Mouse (Mus musculus) CH12.LX (cell line): ENCODE measurements around the gene Oaz3. TPM values are rescaled to one million over a fixed set of nuclear protein-coding genes. Genes with fewer than 3 reads are reported as not detected.

Experiments
- DNase-seq: peaks from one replicate; pipeline ENCODE4 v3.0.0-alpha.2; 2013; ENCODE audit errors: extremely low read depth
- H3K27ac ChIP-seq: 2 replicates; pipeline ENCODE4 v1.5.1; 2012; ENCODE audit warnings: low read depth, mild to moderate bottlenecking, control low read depth, moderate library complexity; ENCODE audit not compliant: insufficient read depth
- H3K27me3 ChIP-seq: replicated peaks from 2 replicates; pipeline ENCODE3; 2012; ENCODE audit warnings: inconsistent platforms
- H3K36me3 ChIP-seq, 2 experiments: replicated peaks in 1 of 2; 2 replicates each; pipeline versions ENCODE3 to v1.6.1; 2012; ENCODE audit warnings: inconsistent platforms in 1 of 2, low read length in 1 of 2, mild to moderate bottlenecking in 1 of 2, mixed read lengths in 1 of 2, moderate library complexity in 1 of 2; ENCODE audit not compliant: control insufficient read depth in 1 of 2, insufficient read depth in 1 of 2
- H3K4me1 ChIP-seq, 2 experiments: 2 replicates each; pipeline ENCODE4 v1.6.1; 2012; ENCODE audit warnings: inconsistent platforms in 1 of 2, moderate library complexity in 1 of 2; ENCODE audit not compliant: insufficient read depth in 2 of 2, control insufficient read depth in 1 of 2
- H3K4me2 ChIP-seq: 2 replicates; pipeline ENCODE4 v1.6.1; 2012; ENCODE audit warnings: low read depth, mild to moderate bottlenecking, control low read depth; ENCODE audit not compliant: poor library complexity, insufficient read depth, severe bottlenecking
- H3K4me3 ChIP-seq, 3 experiments: fragments of 150-350 bp in 1 of 3; sonication (generic) in 1 of 3; replicated peaks in 1 of 3; 2 replicates each; pipeline versions ENCODE3 to v1.5.1; 2011 to 2012; ENCODE audit warnings: low read depth in 2 of 3, low read length in 2 of 3, mild to moderate bottlenecking in 2 of 3, moderate library complexity in 2 of 3, control low read depth in 1 of 3, improper control_type of control experiment in 1 of 3, inconsistent platforms in 1 of 3, mixed read lengths in 1 of 3; ENCODE audit not compliant: poor library complexity in 1 of 3
- H3K79me2 ChIP-seq: replicated peaks from 2 replicates; pipeline ENCODE4 v1.6.1; 2012; ENCODE audit warnings: mild to moderate bottlenecking, moderate library complexity; ENCODE audit not compliant: control insufficient read depth, poor library complexity, insufficient read depth, severe bottlenecking; ENCODE audit errors: extremely low read depth
- H3K9ac ChIP-seq: 2 replicates; pipeline ENCODE4 v1.6.1; 2012; ENCODE audit warnings: low read depth, mild to moderate bottlenecking, control low read depth, moderate library complexity; ENCODE audit not compliant: insufficient read depth
- H3K9me3 ChIP-seq: replicated peaks from 2 replicates; pipeline ENCODE3; 2012; ENCODE audit warnings: low read length, inconsistent platforms, mixed read lengths
- CHD1 ChIP-seq: IDR thresholded peaks from 2 replicates; pipeline ENCODE4 v1.6.1; 2012; ENCODE audit warnings: low read depth, low read length, improper control_type of control experiment, inconsistent platforms
- E2F4 ChIP-seq: IDR thresholded peaks from 2 replicates; pipeline ENCODE4 v1.6.1; 2011; ENCODE audit warnings: low read depth, low read length, improper control_type of control experiment; ENCODE audit not compliant: insufficient replicate concordance
- GABPA ChIP-seq: IDR thresholded peaks from 2 replicates; pipeline ENCODE4 v1.6.1; 2012; ENCODE audit warnings: low read depth, low read length, improper control_type of control experiment, inconsistent platforms; ENCODE audit not compliant: insufficient replicate concordance
- MAZ ChIP-seq: IDR thresholded peaks from 2 replicates; pipeline ENCODE4 v1.6.1; 2012; ENCODE audit warnings: low read depth, mild to moderate bottlenecking, inconsistent platforms, low read length, improper control_type of control experiment, moderate library complexity
- MEF2A ChIP-seq: IDR thresholded peaks from 2 replicates; pipeline ENCODE4 v1.6.1; 2014; ENCODE audit warnings: low read depth, mild to moderate bottlenecking, inconsistent platforms, low read length, improper control_type of control experiment, borderline replicate concordance
- MXI1 ChIP-seq: IDR thresholded peaks from 2 replicates; pipeline ENCODE4 v1.6.1; 2011; ENCODE audit warnings: mild to moderate bottlenecking, low read depth, low read length, improper control_type of control experiment
- MYC ChIP-seq: IDR thresholded peaks from 2 replicates; pipeline ENCODE4 v1.6.1; 2011; ENCODE audit warnings: low read depth, mild to moderate bottlenecking, improper control_type of control experiment, low read length
- NRF1 ChIP-seq: IDR thresholded peaks from 2 replicates; pipeline ENCODE4 v1.6.1; 2014; ENCODE audit warnings: low read depth, mild to moderate bottlenecking, inconsistent platforms, low read length, improper control_type of control experiment, moderate library complexity
- RCOR1 ChIP-seq: conservative IDR thresholded peaks from 2 replicates; pipeline ENCODE4 v1.6.1; 2012; ENCODE audit warnings: low read depth, mild to moderate bottlenecking, inconsistent platforms, low read length, improper control_type of control experiment
- SIN3A ChIP-seq: IDR thresholded peaks from 2 replicates; pipeline ENCODE4 v1.6.1; 2012; ENCODE audit warnings: low read length, improper control_type of control experiment, inconsistent platforms
- UBTF ChIP-seq: IDR thresholded peaks from 2 replicates; pipeline ENCODE4 v1.6.1; 2012; ENCODE audit warnings: low read depth, mild to moderate bottlenecking, inconsistent platforms, low read length, improper control_type of control experiment, moderate library complexity
- ZC3H11A ChIP-seq: IDR thresholded peaks from 2 replicates; pipeline ENCODE4 v1.6.1; 2012; ENCODE audit warnings: low read depth, mild to moderate bottlenecking, inconsistent platforms, low read length, improper control_type of control experiment
- dilution Hi-C: fragments of 300-500 bp; cut with MboI; formaldehyde crosslinking; loops from 2 replicates; pipeline ENCODE4 v1.14.3; 2020; ENCODE audit warnings: low sequenced_read_pairs; ENCODE audit not compliant: extremely low pct_unique_long_range_greater_than_20kb, extremely low pct_ligation_motif_present
- in situ Hi-C: fragments of 300-500 bp; cut with MboI; formaldehyde crosslinking; loops from 3 replicates; pipeline ENCODE4 v1.14.3; 2019; ENCODE audit warnings: low sequenced_read_pairs, low pct_ligation_motif_present, low pct_unique_long_range_greater_than_20kb, mixed read lengths
- polyA plus RNA-seq: library from polyadenylated mRNA; unstranded; fragments of >175 nt; gene quantifications from 2 replicates; pipeline ENCODE4 v1.2.1, GENCODE M21; 2012; ENCODE audit warnings: low read depth; ENCODE audit not compliant: insufficient read length
- total RNA-seq, 2 experiments: library from RNA; depleted of rRNA; stranded (reverse); fragments of 300-350 nt in 1 of 2; fragments of >200 nt in 1 of 2; gene quantifications; 2 replicates each; pipeline ENCODE4 v1.2.3; 2012 to 2014

The Oaz3 gene
- total and polyA plus RNA-seq, 3 experiments = 0.51 to 0.71 TPM; not detected in 1

DNA sequence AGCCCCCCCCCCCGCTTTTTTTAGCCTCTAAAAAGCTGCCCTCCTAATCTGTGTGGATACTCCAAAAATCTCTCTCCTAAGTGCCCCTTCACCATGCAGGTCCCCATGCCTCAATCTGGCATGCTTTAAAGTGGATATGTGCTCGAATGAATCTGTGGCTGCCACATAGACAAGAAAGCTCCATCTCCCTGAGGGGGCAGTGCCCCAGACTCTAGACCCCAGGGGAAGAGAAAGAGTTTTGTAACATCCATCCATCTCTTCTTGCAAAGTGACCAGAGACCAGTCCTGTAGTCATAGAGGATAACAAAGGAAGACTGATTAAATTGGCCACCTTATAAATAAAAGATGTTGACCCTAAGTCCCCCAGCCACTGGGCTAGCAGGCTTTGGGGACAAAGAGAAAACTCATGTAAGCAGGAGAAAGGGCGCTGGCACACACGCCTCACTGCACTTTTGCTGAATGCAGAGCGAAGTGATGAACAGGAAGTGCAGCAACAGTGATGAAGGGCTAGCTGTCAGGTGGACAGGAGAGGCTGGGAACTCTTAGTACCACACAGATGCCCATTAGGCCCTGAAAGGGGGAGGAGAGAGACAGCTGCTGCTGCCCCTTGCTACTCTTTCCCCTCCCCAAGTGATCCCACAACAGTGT is 43.9 kb downstream of the Oaz3 start:
- Histone ChIP-seq H3K4me3 (no peak overlapping the region), H3K79me2 (no peaks in the 10 kb centered on the region), H3K9me3 (no peaks in the 10 kb centered on the region), H3K9ac (no peak overlapping the region), H3K27ac (no peak overlapping the region), H3K4me2 (no peak overlapping the region), H3K36me3 (no peaks in the 10 kb centered on the region), H3K27me3 (peaks cover 12% of the 10 kb centered on the region), H3K4me1 (no peaks in the 10 kb centered on the region)
- dilution Hi-C loops = no loop called here
- no peak for DNase-seq
- TF ChIP-seq MEF2A = no peak
- no peak for TF ChIP-seq MYC
- no peak for TF ChIP-seq MAZ
- TF ChIP-seq MXI1 = no peak
- TF ChIP-seq NRF1 = no peak
- TF ChIP-seq RCOR1 = no peak
- no peak for TF ChIP-seq CHD1
- TF ChIP-seq UBTF = no peak
- TF ChIP-seq ZC3H11A = no peak
- no peak for TF ChIP-seq SIN3A
- TF ChIP-seq E2F4 = no peak
- TF ChIP-seq, all 38 proteins: peak for 0
- in situ Hi-C loops = no loop called here

DNA sequence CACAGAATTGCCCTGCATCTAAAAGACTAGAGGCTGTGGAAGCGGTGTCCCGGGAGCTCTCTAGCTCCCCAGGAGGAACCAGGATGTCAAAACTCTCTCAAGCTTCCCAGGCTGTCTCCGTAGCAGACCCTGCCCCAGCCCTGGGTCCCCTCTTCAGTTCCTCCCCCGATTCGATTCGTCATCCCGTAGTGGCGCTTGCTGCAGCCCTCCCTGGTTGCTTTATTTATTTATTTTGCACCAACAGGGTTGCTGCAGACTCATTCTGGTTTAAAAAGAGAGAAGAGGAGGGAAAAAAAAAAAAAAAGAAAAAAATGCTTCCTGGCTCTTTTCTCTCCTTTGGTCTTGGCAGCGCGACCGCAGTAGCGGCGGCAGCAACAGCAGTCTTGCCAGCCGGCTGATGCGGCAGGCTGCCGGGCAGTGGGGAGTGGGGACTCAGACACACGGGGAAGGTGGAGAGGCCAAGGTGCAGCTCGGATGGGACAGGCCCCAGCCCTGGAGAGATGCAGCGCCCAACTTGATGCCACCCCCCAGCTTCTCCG is 44.7 kb downstream of the Oaz3 start:
- Histone ChIP-seq H3K4me3 (no peak overlapping the region), H3K4me2 (no peak overlapping the region), H3K27ac (no peak overlapping the region), H3K4me1 (no peaks in the 10 kb centered on the region), H3K9ac (no peak overlapping the region), H3K27me3 (peaks cover 10% of the 10 kb centered on the region), H3K9me3 (no peaks in the 10 kb centered on the region), H3K36me3 (no peaks in the 10 kb centered on the region), H3K79me2 (no peaks in the 10 kb centered on the region)
- dilution Hi-C loops (no loop called here), in situ Hi-C loops (no loop called here)
- no peak for DNase-seq
- no peak for TF ChIP-seq NRF1
- TF ChIP-seq GABPA = no peak
